Mouse (Mus musculus) midbrain, embryonic 13.5 days (tissue): ENCODE data around the gene Arl15. TPM values are rescaled to one million over a fixed set of nuclear protein-coding genes. Genes with fewer than 3 reads are reported as not detected.
A peak's percentile ranks its signal among the peaks of the same experiment; 100 is the strongest.

ENCODE experiments used
- ATAC-seq: fragments of 200-750 bp; cut with Nextera tagmentation; 2 replicates; pipeline ENCODE4 v1.8.0; 2017; ENCODE audit warnings: mild to moderate bottlenecking, moderate TSS enrichment, moderate library complexity
- H3K27ac ChIP-seq: fragments of 300-500 bp; sonication (generic); 2 replicates; pipeline ENCODE4 v1.5.1; 2015; ENCODE audit warnings: inconsistent platforms, mild to moderate bottlenecking, moderate library complexity
- H3K27me3 ChIP-seq: fragments of 300-500 bp; sonication (generic); 2 replicates; pipeline ENCODE4 v1.6.1; 2015; ENCODE audit warnings: mild to moderate bottlenecking, inconsistent platforms
- H3K36me3 ChIP-seq: fragments of 300-500 bp; sonication (generic); 2 replicates; pipeline ENCODE4 v1.6.1; 2015; ENCODE audit warnings: mild to moderate bottlenecking, inconsistent platforms
- H3K4me1 ChIP-seq: fragments of 300-500 bp; sonication (generic); replicated peaks from 2 replicates; pipeline ENCODE4 v1.6.1; 2015; ENCODE audit warnings: inconsistent platforms
- H3K4me2 ChIP-seq: fragments of 300-500 bp; sonication (generic); replicated peaks from 2 replicates; pipeline ENCODE4 v1.6.1; 2015; ENCODE audit warnings: moderate library complexity, mild to moderate bottlenecking, inconsistent platforms
- H3K4me3 ChIP-seq: fragments of 300-500 bp; sonication (generic); replicated peaks from 2 replicates; pipeline ENCODE4 v1.5.1; 2015; ENCODE audit warnings: mild to moderate bottlenecking, inconsistent platforms
- H3K9ac ChIP-seq: fragments of 300-500 bp; sonication (generic); replicated peaks from 2 replicates; pipeline ENCODE4 v1.6.1; 2015; ENCODE audit warnings: mild to moderate bottlenecking, inconsistent platforms
- H3K9me3 ChIP-seq: fragments of 300-500 bp; sonication (generic); 2 replicates; pipeline ENCODE4 v1.6.1; 2016; ENCODE audit warnings: mild to moderate bottlenecking, inconsistent platforms
- WGBS: fragments of 180-500 bp; shearing (Covaris S2); methylation state at CpG from one replicate; pipeline ENCODE4 v1.1.7; 2015; 5-methylcytosine and 5-hydroxymethylcytosine counted together
- polyA plus RNA-seq: library from polyadenylated mRNA; unstranded; fragments of >200 nt; fragmentation: Nextera tagmentation; extraction: Ambion mirVana; gene quantifications from 2 replicates; pipeline ENCODE4 v1.2.1, GENCODE M21; 2015

Arl15 gene
- polyA plus RNA-seq, 1 experiment from 2014 or later: 15.0 TPM

GRCm38 (mm10) chr13:113882959-113883358, 88.7 kb downstream of the Arl15 start:
- no peaks in the 10 kb centered on the region for H3K36me3 ChIP-seq
- 14% methylated on average over 1 of the region's 1 CpGs for WGBS

GRCm38 (mm10) chr13:113887090-113887489, 92.8 kb downstream of the Arl15 start:
- peaks cover 42% of the 10 kb centered on the region for H3K4me1 ChIP-seq
- no peaks in the 10 kb centered on the region for H3K9me3 ChIP-seq
- no peak overlapping the region for H3K4me3 ChIP-seq
- H3K4me2 ChIP-seq: no peak overlapping the region
- no peaks in the 10 kb centered on the region for H3K27me3 ChIP-seq
- no peaks in the 10 kb centered on the region for H3K36me3 ChIP-seq
- 30% methylated on average over 6 of the region's 6 CpGs for WGBS
- no peak overlapping the region for H3K9ac ChIP-seq
- ATAC-seq: no peak
- no peak overlapping the region for H3K27ac ChIP-seq

More at GRCm38 (mm10) chr13:113882959-113883358, 88.7 kb downstream of the Arl15 start:
- Histone ChIP-seq H3K4me1 (peaks cover 52% of the 10 kb centered on the region), H3K9me3 (no peaks in the 10 kb centered on the region), H3K9ac (no peak overlapping the region), H3K27ac (no peak overlapping the region), H3K4me2 (no peak overlapping the region), H3K27me3 (no peaks in the 10 kb centered on the region), H3K4me3 (no peak overlapping the region)
- no peak for ATAC-seq

GRCm38 (mm10) chr13:113888126-113888525, 93.8 kb downstream of the Arl15 start:
- Histone ChIP-seq H3K4me3 (no peak overlapping the region), H3K27me3 (no peaks in the 10 kb centered on the region)

GRCm38 (mm10) chr13:113888704-113889103, 94.4 kb downstream of the Arl15 start:
- H3K9ac ChIP-seq: 0 out of 2 replicates have a peak overlapping the region, but pooled peaks have one; percentile 44
- H3K4me2 ChIP-seq: peak overlapping the region; percentile 43
- H3K4me3 ChIP-seq: peak overlapping the region; percentile 8; the same call in 1 of the 2 replicates
- peak; percentile 55 for ATAC-seq
- WGBS: 19% methylated on average over 16 of the region's 16 CpGs
- no peaks in the 10 kb centered on the region for H3K27me3 ChIP-seq
- H3K4me1 ChIP-seq: peaks cover 33% of the 10 kb centered on the region
- no peaks in the 10 kb centered on the region for H3K36me3 ChIP-seq
- no peaks in the 10 kb centered on the region for H3K9me3 ChIP-seq
- H3K27ac ChIP-seq: no peak overlapping the region

More at GRCm38 (mm10) chr13:113888126-113888525, 93.8 kb downstream of the Arl15 start:
- no peaks in the 10 kb centered on the region for H3K9me3 ChIP-seq
- no peaks in the 10 kb centered on the region for H3K36me3 ChIP-seq
- 44% methylated on average over 5 of the region's 5 CpGs for WGBS
- H3K27ac ChIP-seq: no peak overlapping the region
- ATAC-seq: no peak
- H3K4me1 ChIP-seq: peaks cover 36% of the 10 kb centered on the region
- peak overlapping the region; percentile 43 for H3K4me2 ChIP-seq
- no peak overlapping the region for H3K9ac ChIP-seq

GRCm38 (mm10) chr13:113889140-113890055, 95.1 kb downstream of the Arl15 start:
- Histone ChIP-seq H3K4me1 (peaks cover 33% of the 10 kb centered on the region), H3K4me2 (peak overlapping the region; percentile 43), H3K9me3 (no peaks in the 10 kb centered on the region), H3K9ac (0 out of 2 replicates have a peak overlapping the region, but pooled peaks have one; percentile 44), H3K36me3 (no peaks in the 10 kb centered on the region), H3K27me3 (no peaks in the 10 kb centered on the region), H3K4me3 (0 out of 2 replicates have a peak overlapping the region, but pooled peaks have one; percentile 8), H3K27ac (no peak overlapping the region)
- ATAC-seq: peak; percentile 69
- 34% methylated on average over 24 of the region's 24 CpGs for WGBS

- no peaks in the 10 kb centered on the region for H3K36me3 ChIP-seq
- no peak for ATAC-seq
- WGBS: 80% methylated on average over 10 of the region's 10 CpGs
- no peak overlapping the region for H3K4me2 ChIP-seq
- no peak overlapping the region for H3K27ac ChIP-seq
- no peaks in the 10 kb centered on the region for H3K9me3 ChIP-seq
- H3K27me3 ChIP-seq: no peaks in the 10 kb centered on the region
- H3K4me1 ChIP-seq: no peaks in the 10 kb centered on the region
- H3K4me3 ChIP-seq: no peak overlapping the region
- H3K9ac ChIP-seq: no peak overlapping the region
Measured at GRCm38 (mm10) chr13:113896684-113897083, 102.4 kb downstream of the Arl15 start.

- ATAC-seq: no peak
- H3K4me1 ChIP-seq: no peaks in the 10 kb centered on the region
- no peak overlapping the region for H3K4me3 ChIP-seq
- no peaks in the 10 kb centered on the region for H3K36me3 ChIP-seq
- H3K27ac ChIP-seq: no peak overlapping the region
- no peak overlapping the region for H3K9ac ChIP-seq
- H3K27me3 ChIP-seq: no peaks in the 10 kb centered on the region
- no peaks in the 10 kb centered on the region for H3K9me3 ChIP-seq
- 93% methylated on average over 3 of the region's 3 CpGs for WGBS
- H3K4me2 ChIP-seq: no peak overlapping the region
Measured at GRCm38 (mm10) chr13:113897498-113897897, 103.2 kb downstream of the Arl15 start.

- H3K4me2 ChIP-seq: no peak overlapping the region
- H3K27me3 ChIP-seq: no peaks in the 10 kb centered on the region
- no peaks in the 10 kb centered on the region for H3K36me3 ChIP-seq
- H3K27ac ChIP-seq: no peak overlapping the region
- H3K9ac ChIP-seq: no peak overlapping the region
- H3K9me3 ChIP-seq: no peaks in the 10 kb centered on the region
- no peaks in the 10 kb centered on the region for H3K4me1 ChIP-seq
- no peak for ATAC-seq
- H3K4me3 ChIP-seq: no peak overlapping the region
- WGBS: 91% methylated on average over 9 of the region's 9 CpGs
Measured at GRCm38 (mm10) chr13:113897951-113898350, 103.6 kb downstream of the Arl15 start.

GRCm38 (mm10) chr13:113901001-113901545, 106.8 kb downstream of the Arl15 start:
- ATAC-seq: no peak

GRCm38 (mm10) chr13:113903255-113903654, 109.0 kb downstream of the Arl15 start:
- Histone ChIP-seq H3K9me3 (no peaks in the 10 kb centered on the region), H3K36me3 (no peaks in the 10 kb centered on the region), H3K4me3 (no peak overlapping the region), H3K4me2 (no peak overlapping the region), H3K27me3 (no peaks in the 10 kb centered on the region), H3K4me1 (no peaks in the 10 kb centered on the region), H3K9ac (no peak overlapping the region), H3K27ac (no peak overlapping the region)
- 91% methylated on average over 6 of the region's 6 CpGs for WGBS
- no peak for ATAC-seq

More at GRCm38 (mm10) chr13:113901001-113901545, 106.8 kb downstream of the Arl15 start:
- H3K9me3 ChIP-seq: no peaks in the 10 kb centered on the region
- no peak overlapping the region for H3K27ac ChIP-seq
- H3K4me3 ChIP-seq: no peak overlapping the region
- no peaks in the 10 kb centered on the region for H3K27me3 ChIP-seq
- H3K36me3 ChIP-seq: no peaks in the 10 kb centered on the region
- 94% methylated on average over 11 of the region's 11 CpGs for whole genome bisulfite sequencing
- H3K9ac ChIP-seq: no peak overlapping the region
- H3K4me1 ChIP-seq: no peaks in the 10 kb centered on the region
- no peak overlapping the region for H3K4me2 ChIP-seq

- 44% methylated on average over 11 of the region's 11 CpGs for WGBS
- H3K4me1 ChIP-seq: peaks cover 34% of the 10 kb centered on the region
- H3K27me3 ChIP-seq: peaks cover 5% of the 10 kb centered on the region; the same call in 1 of the 2 replicates
- no peak overlapping the region for H3K27ac ChIP-seq
- peak; percentile 47; the same call in 1 of the 2 replicates for ATAC-seq
- no peaks in the 10 kb centered on the region for H3K9me3 ChIP-seq
- no peaks in the 10 kb centered on the region for H3K36me3 ChIP-seq
- H3K9ac ChIP-seq: no peak overlapping the region; the same call in 1 of the 2 replicates
- no peak overlapping the region for H3K4me3 ChIP-seq
- peak overlapping the region; percentile 26; the same call in 1 of the 2 replicates for H3K4me2 ChIP-seq
Measured at GRCm38 (mm10) chr13:113911986-113912519, 117.7 kb downstream of the Arl15 start.
